24 mouse cellular contexts compared by ENCODE assay signal in the genomic region with DNA sequence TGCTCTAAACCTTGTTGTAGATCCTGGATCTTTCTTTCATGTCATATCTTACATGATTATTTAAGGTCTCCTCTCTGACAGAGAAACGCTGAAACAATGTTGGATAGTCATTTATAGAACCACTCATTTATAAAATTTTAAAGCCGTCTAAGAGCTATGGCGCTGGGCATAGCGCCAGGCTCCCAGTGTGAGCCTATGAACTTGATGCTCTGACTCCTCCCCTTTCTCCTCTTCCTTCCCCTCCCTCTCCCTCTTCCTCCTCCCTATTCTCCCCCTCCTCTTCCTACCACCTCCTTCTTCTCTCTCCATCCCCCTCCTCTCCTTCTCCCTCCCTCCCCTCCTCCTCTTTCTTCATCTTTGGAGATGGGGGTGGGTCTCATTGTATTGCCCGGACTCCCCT.
"Had no signal": no experiment of that assay in that cellular context is flagged by ENCODE, and none has a peak within 500 bp of the region (broad histone marks: within the 10 kb centered on the region; RNA-seq: fewer than 3 reads in every experiment).

No protein-coding gene starts in this region.

- H3K9ac ChIP-seq: kidney, embryonic 15.5 days; limb, embryonic 12.5 days; liver, embryonic 12.5 days; liver, embryonic 15.5 days; midbrain, embryonic 12.5 days; midbrain, embryonic 15.5 days; neural tube, embryonic 12.5 days; neural tube, embryonic 15.5 days had no signal

- H3K36me3 ChIP-seq: kidney, embryonic 15.5 days; limb, embryonic 12.5 days; liver, embryonic 12.5 days; liver, embryonic 15.5 days; midbrain, embryonic 12.5 days; midbrain, embryonic 15.5 days; neural tube, embryonic 12.5 days; neural tube, embryonic 15.5 days had no signal

- H3K27me3 ChIP-seq: liver, embryonic 12.5 days; liver, embryonic 15.5 days; midbrain, embryonic 15.5 days; neural tube, embryonic 12.5 days; neural tube, embryonic 15.5 days had no signal

- H3K4me3 ChIP-seq: kidney, embryonic 15.5 days; left cerebral cortex, adult 2 months; limb, embryonic 12.5 days; liver, embryonic 12.5 days; liver, embryonic 15.5 days; midbrain, embryonic 12.5 days; midbrain, embryonic 15.5 days; neural tube, embryonic 12.5 days; neural tube, embryonic 15.5 days had no signal

- H3K4me2 ChIP-seq: kidney, embryonic 15.5 days; liver, embryonic 12.5 days; liver, embryonic 15.5 days; midbrain, embryonic 12.5 days; midbrain, embryonic 15.5 days; neural tube, embryonic 12.5 days; neural tube, embryonic 15.5 days had no signal

- ATAC-seq: hindbrain, postnatal 0 days; inflammation-experienced regulatory T-cells, adult 6 months; intestine, embryonic 16.5 days; liver, embryonic 12.5 days; midbrain, embryonic 15.5 days had no signal

- H3K4me1 ChIP-seq: kidney, embryonic 15.5 days; liver, embryonic 12.5 days; liver, embryonic 15.5 days; midbrain, embryonic 12.5 days; midbrain, embryonic 15.5 days; neural tube, embryonic 12.5 days; neural tube, embryonic 15.5 days had no signal

- DNase-seq: kidney, adult 8-10 months; kidney, postnatal 36 days; layer of hippocampus, postnatal 36 days; liver; lung, adult 2 months; right cerebral cortex, adult 18-20 months; right cerebral cortex, postnatal 14 days; right cerebral cortex, postnatal 4 days; thymus, adult 18-20 months; thymus, postnatal 36 days had no signal

- H3K9me3 ChIP-seq: kidney, embryonic 15.5 days; limb, embryonic 12.5 days; liver, embryonic 12.5 days; liver, embryonic 15.5 days; midbrain, embryonic 12.5 days; midbrain, embryonic 15.5 days; neural tube, embryonic 12.5 days; neural tube, embryonic 15.5 days had no signal

- H3K27ac ChIP-seq: hindbrain, postnatal 0 days; kidney, embryonic 15.5 days; left cerebral cortex, adult 2 months; limb, embryonic 12.5 days; liver, embryonic 12.5 days; liver, embryonic 15.5 days; macrophage; midbrain, embryonic 12.5 days; midbrain, embryonic 15.5 days; neural tube, embryonic 12.5 days; neural tube, embryonic 15.5 days; stomach, postnatal 0 days had no signal
